Mouse (Mus musculus) lung, embryonic 14.5 days (tissue): ENCODE data around the gene Trabd. TPM values are rescaled to one million over a fixed set of nuclear protein-coding genes. Genes with fewer than 3 reads are reported as not detected.

Experiments used
- ATAC-seq: fragments of 200-750 bp; cut with Nextera tagmentation; 2 replicates; pipeline ENCODE4 v1.8.0; 2017; ENCODE audit warnings: mild to moderate bottlenecking, moderate TSS enrichment, moderate library complexity; ENCODE audit not compliant: insufficient read depth
- DNase-seq: peaks from one replicate; pipeline ENCODE4 v3.0.0-alpha.2; 2015
- H3K27ac ChIP-seq: fragments of 300-500 bp; sonication (generic); 2 replicates; pipeline ENCODE4 v1.5.1; 2014; ENCODE audit warnings: low read depth, mild to moderate bottlenecking, moderate library complexity
- H3K27me3 ChIP-seq: fragments of 300-500 bp; sonication (generic); 2 replicates; pipeline ENCODE4 v1.6.1; 2014; ENCODE audit warnings: low read length, control low read depth; ENCODE audit not compliant: insufficient read depth
- H3K36me3 ChIP-seq: fragments of 300-500 bp; sonication (generic); 2 replicates; pipeline ENCODE4 v1.6.1; 2014; ENCODE audit warnings: control low read depth; ENCODE audit not compliant: insufficient read depth
- H3K4me1 ChIP-seq: fragments of 300-500 bp; sonication (generic); 2 replicates; pipeline ENCODE4 v1.6.1; 2014; ENCODE audit warnings: antibody characterized with exemption, control low read depth; ENCODE audit not compliant: insufficient read depth
- H3K4me2 ChIP-seq: fragments of 300-500 bp; sonication (generic); 2 replicates; pipeline ENCODE4 v1.6.1; 2014; ENCODE audit warnings: mild to moderate bottlenecking
- H3K4me3 ChIP-seq: fragments of 300-500 bp; sonication (generic); 2 replicates; pipeline ENCODE4 v1.5.1; 2014; ENCODE audit warnings: low read depth, low read length
- H3K9ac ChIP-seq: fragments of 300-500 bp; sonication (generic); 2 replicates; pipeline ENCODE4 v1.6.1; 2014
- H3K9me3 ChIP-seq: fragments of 300-500 bp; sonication (generic); 2 replicates; pipeline ENCODE4 v1.6.1; 2016; ENCODE audit warnings: low read depth, low read length, control low read depth
- CTCF ChIP-seq: IDR thresholded peaks from 2 replicates; pipeline ENCODE4 v1.5.1; 2016; ENCODE audit warnings: antibody characterized with exemption, low read depth
- WGBS: fragments of 180-500 bp; shearing (Covaris S2); extraction: QIAGEN DNeasy Blood & Tissue Kit; methylation state at CpG from one replicate; pipeline ENCODE4 v1.1.7; 2014; 5-methylcytosine and 5-hydroxymethylcytosine counted together
- polyA plus RNA-seq: library from polyadenylated mRNA; unstranded; fragments of >200 nt; fragmentation: Nextera tagmentation; extraction: Ambion mirVana; gene quantifications from 2 replicates; pipeline ENCODE4 v1.2.1, GENCODE M21; 2014

Trabd gene
- polyA plus RNA-seq, 1 experiment from 2014 or later = 51.6 TPM

DNA sequence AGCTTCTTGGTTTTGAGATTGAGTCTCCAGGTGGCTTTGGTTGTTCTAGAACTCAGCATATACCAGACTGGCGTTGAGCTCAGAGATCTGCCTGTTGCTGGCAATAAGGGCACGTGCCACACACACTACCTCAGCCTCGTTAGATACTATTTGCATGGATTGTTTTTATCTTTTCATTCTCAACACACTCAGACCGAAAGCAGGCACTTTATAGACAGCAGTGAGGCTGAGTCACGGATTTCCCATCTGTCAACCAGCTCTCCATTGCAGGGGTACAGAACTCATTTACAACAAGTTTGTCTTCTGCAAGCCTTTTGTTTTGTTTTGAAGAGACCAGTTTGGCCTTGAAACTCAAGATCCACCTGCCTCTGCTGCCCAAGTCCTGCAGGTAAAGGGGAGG lies 22.5 kb downstream of the Trabd start:
- WGBS = 88% methylated on average over 5 of the region's 5 CpGs
- no peak for ATAC-seq
- H3K36me3 ChIP-seq = peaks cover 100% of the 10 kb centered on the region
- no peak overlapping the region for H3K9ac ChIP-seq
- DNase-seq = no peak
- H3K4me2 ChIP-seq = no peak overlapping the region
- no peaks in the 10 kb centered on the region for H3K9me3 ChIP-seq
- H3K27me3 ChIP-seq = no peaks in the 10 kb centered on the region
- no peak overlapping the region for H3K4me3 ChIP-seq
- TF ChIP-seq CTCF = no peak
- no peak overlapping the region for H3K27ac ChIP-seq
- no peaks in the 10 kb centered on the region for H3K4me1 ChIP-seq

- TF ChIP-seq CTCF = no peak
- H3K4me2 ChIP-seq = no peak overlapping the region
- 90% methylated on average over 7 of the region's 7 CpGs for WGBS
- ATAC-seq = no peak
- H3K27ac ChIP-seq = no peak overlapping the region
- H3K4me3 ChIP-seq = no peak overlapping the region
- H3K36me3 ChIP-seq = peaks cover 99% of the 10 kb centered on the region
- no peak overlapping the region for H3K9ac ChIP-seq
- no peaks in the 10 kb centered on the region for H3K9me3 ChIP-seq
- H3K4me1 ChIP-seq = no peaks in the 10 kb centered on the region
- DNase-seq = no peak
- no peaks in the 10 kb centered on the region for H3K27me3 ChIP-seq
Measured at GRCm38 (mm10) chr15:89098616-89099015, 23.7 kb downstream of the Trabd start.

DNA sequence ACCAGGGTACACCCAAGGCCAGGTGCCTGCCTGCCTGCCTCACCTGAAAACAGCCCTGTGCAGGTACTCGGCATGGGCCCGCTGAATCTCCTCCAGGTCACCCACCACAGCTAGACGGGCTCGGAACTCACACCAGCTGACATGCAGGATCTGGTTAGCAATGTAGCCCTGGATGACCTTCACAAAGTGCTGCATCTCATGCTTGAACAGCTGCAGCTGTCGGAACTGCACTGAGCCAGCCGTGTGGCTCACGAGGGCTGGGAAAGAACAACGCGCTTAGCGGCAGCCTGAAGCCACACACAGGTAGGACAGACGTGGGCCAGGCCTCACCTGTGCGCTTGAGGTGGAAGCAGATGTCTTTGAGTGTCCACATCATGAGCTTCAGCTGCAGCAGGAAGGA lies 25.9 kb downstream of the Trabd start:
- Histone ChIP-seq H3K4me1 (no peaks in the 10 kb centered on the region), H3K36me3 (peaks cover 99% of the 10 kb centered on the region), H3K27me3 (no peaks in the 10 kb centered on the region), H3K4me2 (no peak overlapping the region), H3K9me3 (no peaks in the 10 kb centered on the region), H3K27ac (no peak overlapping the region), H3K4me3 (no peak overlapping the region), H3K9ac (no peak overlapping the region)
- WGBS = 92% methylated on average over 12 of the region's 12 CpGs
- ATAC-seq = no peak
- DNase-seq = no peak
- TF ChIP-seq CTCF = no peak

DNA sequence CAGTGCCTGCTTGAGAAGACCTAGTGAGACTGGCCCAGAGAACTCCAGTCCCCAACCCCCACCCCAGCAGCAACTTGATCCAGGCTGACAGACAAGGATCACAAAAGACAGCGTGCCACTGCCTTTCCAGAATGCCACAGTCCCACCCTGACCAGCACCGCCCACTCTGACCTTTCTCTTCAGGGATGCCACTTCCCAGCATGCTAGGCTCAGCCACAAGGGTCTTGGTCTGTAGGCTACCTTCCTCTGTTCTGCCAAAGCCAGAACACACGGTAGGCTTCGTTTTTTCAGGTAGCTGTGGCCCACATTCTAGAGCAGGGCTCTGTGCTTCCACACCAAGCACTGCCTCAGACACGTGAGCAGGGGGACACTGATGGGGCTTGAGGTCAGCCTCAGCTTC lies 27.7 kb downstream of the Trabd start:
- DNase-seq = no peak
- Histone ChIP-seq H3K4me3 (no peak overlapping the region), H3K4me1 (no peaks in the 10 kb centered on the region), H3K4me2 (no peak overlapping the region), H3K27me3 (no peaks in the 10 kb centered on the region), H3K9ac (no peak overlapping the region), H3K27ac (no peak overlapping the region), H3K9me3 (no peaks in the 10 kb centered on the region), H3K36me3 (peaks cover 99% of the 10 kb centered on the region)
- ATAC-seq = no peak
- WGBS = 81% methylated on average over 5 of the region's 5 CpGs
- TF ChIP-seq CTCF = no peak

GRCm38 (mm10) chr15:89103921-89104320 lies 29.0 kb downstream of the Trabd start:
- Histone ChIP-seq H3K27ac (no peak overlapping the region), H3K9ac (no peak overlapping the region), H3K4me1 (no peaks in the 10 kb centered on the region), H3K4me2 (no peak overlapping the region), H3K27me3 (no peaks in the 10 kb centered on the region), H3K36me3 (peaks cover 99% of the 10 kb centered on the region), H3K9me3 (no peaks in the 10 kb centered on the region), H3K4me3 (no peak overlapping the region)
- no peak for TF ChIP-seq CTCF
- ATAC-seq = no peak
- no peak for DNase-seq
- 89% methylated on average over 10 of the region's 10 CpGs for WGBS

DNA sequence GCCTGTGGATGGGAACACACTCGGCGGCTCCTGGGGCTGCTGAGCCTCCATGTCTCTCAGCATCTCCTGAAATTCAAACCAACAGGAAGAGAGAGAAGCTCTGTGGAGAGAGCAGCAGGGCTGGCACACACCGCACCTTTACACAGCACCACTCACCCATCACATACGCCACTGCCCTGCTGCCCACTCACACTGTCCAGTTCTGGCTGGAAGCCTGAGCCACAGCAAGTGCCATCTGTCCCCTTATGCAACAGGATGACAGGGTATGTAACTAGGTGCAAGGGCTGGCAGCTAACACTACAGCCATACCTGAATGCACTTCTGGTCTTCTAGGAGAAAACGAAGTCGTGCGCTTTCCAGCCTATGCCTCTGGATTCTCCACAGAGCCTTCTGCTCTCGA lies 29.5 kb downstream of the Trabd start:
- Histone ChIP-seq H3K4me1 (no peaks in the 10 kb centered on the region), H3K27me3 (no peaks in the 10 kb centered on the region), H3K36me3 (peaks cover 99% of the 10 kb centered on the region), H3K9me3 (no peaks in the 10 kb centered on the region), H3K4me2 (no peak overlapping the region), H3K27ac (no peak overlapping the region), H3K9ac (no peak overlapping the region), H3K4me3 (no peak overlapping the region)
- 90% methylated on average over 8 of the region's 8 CpGs for WGBS
- ATAC-seq (no peak), DNase-seq (no peak)
- TF ChIP-seq CTCF = no peak

DNA sequence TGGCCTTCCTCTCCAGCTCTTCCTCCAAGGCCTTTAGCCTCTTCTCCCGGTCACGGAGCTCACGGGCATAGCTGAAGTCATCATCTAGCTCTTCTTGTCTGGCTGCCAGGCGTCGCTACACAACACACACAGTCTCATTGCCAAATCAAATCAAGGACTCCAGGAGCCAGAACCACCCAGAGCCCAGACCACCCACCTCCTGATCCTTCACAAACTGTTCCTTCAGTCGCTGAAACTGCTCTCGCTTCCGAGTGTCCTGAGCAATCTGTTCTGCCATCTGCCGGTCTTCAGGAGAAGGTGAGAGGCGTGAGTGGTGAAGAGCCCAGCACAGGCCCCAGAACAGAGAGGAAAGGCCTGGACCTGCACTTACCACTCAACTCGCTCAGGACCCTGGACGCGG lies 31.1 kb downstream of the Trabd start:
- WGBS = 84% methylated on average over 13 of the region's 13 CpGs
- ATAC-seq = no peak
- no peak overlapping the region for H3K4me3 ChIP-seq
- H3K9me3 ChIP-seq = no peaks in the 10 kb centered on the region
- DNase-seq = no peak
- no peak for TF ChIP-seq CTCF
- H3K4me2 ChIP-seq = no peak overlapping the region
- H3K9ac ChIP-seq = no peak overlapping the region
- peaks cover 99% of the 10 kb centered on the region for H3K36me3 ChIP-seq
- no peaks in the 10 kb centered on the region for H3K27me3 ChIP-seq
- H3K4me1 ChIP-seq = no peaks in the 10 kb centered on the region
- H3K27ac ChIP-seq = no peak overlapping the region

DNA sequence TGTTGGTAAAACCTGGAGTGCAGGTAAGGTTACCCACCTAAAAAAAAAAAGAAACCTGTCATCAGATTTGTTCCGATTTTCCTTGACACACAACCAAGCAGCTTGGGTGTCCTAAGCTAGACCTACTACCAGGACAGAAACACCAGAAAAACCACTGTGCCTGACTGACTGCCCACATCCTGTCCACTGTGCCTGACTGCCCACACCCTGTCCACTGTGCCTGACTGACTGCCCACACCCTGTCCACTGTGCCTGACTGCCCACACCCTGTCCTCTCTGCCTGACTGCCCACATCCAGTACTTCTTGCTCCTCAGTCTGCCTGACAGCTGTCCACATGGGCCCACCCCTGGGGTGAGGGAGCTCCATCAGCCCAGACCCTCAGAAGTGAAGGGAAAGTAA lies 32.1 kb downstream of the Trabd start:
- H3K9ac ChIP-seq = no peak overlapping the region
- no peaks in the 10 kb centered on the region for H3K9me3 ChIP-seq
- no peak for TF ChIP-seq CTCF
- ATAC-seq (no peak), DNase-seq (no peak)
- H3K27me3 ChIP-seq = no peaks in the 10 kb centered on the region
- H3K4me1 ChIP-seq = no peaks in the 10 kb centered on the region
- no peak overlapping the region for H3K4me2 ChIP-seq
- H3K4me3 ChIP-seq = no peak overlapping the region
- H3K36me3 ChIP-seq = peaks cover 99% of the 10 kb centered on the region
- H3K27ac ChIP-seq = no peak overlapping the region
- WGBS = 91% methylated on average over 1 of the region's 1 CpGs
